Mouse (Mus musculus) retina, adult 2 months (tissue): ENCODE measurements around the gene Herc2.

Source experiments
- DNase-seq: peaks from one replicate; pipeline ENCODE4 v3.0.0-alpha.2; 2012; ENCODE audit warnings: low read depth, low spot score

Gene Herc2

DNA sequence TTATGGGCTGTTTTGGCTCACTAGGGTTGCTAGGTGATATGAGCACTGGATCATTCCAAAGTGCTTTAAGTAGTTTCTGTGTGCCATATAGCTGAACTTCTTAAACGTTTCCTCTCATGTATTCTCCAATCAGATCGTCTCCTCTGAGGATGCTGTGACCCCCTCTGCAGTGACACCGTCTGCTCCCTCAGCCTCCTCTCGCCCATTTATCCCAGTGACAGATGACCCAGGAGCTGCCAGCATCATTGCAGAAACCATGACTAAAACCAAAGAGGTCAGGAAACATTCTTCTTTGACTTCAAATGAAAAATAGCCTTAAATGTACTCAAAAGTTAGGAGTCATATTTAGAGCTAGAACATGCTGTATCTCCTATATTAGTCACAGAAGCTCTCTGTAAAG, 141.7 kb downstream of the Herc2 start:
- DNase-seq: no peak

DNA sequence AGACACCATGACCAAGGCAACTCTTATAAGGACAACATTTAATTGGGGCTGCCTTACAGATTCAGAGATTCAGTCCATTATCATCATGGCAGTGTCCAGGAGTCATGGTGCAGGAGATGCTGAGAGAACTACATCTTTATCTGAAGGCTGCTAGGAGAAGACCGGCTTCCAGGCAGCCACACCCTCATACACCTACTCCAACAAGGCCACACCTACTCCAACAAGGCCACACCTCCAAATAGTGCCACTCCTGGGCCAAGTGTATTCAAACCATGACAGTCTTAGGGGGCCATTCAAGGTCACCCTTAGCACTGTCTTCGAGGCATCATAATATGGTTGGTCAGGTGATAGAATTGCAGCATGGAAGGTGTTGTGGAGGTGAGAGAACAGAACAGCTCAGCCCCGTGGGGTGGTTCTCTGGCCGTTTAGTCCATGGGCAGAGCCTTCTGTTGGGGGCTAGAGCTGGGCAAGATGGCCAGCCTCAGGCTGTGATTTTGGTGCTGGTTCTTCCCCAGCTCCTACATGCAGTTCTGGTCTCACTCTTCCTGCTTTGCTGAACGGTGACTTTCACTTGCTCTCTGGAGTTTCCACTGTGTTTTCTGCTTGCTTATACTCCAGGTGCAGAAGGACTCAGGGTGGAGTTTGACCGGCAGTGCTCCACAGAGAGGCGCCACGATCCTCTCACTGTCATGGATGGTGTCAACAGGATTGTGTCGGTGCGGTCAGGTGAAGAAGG, 151.7 kb downstream of the Herc2 start:
- DNase-seq: no peak

DNA sequence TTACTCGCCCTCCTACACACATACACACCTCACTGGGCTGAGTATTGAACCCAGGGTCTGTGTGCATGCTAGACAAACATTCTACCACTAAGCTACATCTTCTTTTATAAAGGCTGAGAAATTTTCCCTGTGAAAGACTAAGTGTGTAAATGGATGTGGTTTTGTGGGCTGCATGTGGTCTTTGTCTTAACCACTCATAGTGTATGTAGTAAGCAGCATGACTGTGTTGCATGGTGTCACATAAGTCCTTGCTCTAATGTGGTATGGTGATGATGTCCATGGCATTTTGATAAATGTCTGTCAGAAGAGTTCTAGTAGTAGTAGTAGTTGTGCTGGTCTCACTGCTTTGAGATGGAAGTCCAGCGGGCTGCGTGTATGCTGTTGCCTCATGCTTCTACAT, 152.8 kb downstream of the Herc2 start:
- DNase-seq: no peak

DNA sequence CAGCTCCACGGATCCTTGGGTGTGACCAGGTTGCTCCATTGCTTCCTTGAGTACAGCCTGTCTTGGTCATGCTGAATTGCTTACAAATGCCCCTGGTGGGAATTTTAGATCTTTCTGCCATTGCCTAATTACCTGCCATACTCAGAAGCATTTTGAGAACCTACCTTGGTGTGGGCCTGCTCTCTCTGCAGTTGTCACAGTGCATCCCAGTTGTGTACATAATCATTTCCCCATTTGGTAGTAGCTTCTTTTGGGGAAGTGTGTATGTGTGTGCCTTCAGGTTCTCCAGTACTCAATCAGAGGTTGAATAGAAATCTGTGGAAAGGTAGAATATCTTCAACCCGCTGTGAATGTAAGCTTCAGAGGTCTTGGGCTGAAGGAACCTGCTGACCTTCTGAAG, 153.3 kb downstream of the Herc2 start:
- DNase-seq: no peak

DNA sequence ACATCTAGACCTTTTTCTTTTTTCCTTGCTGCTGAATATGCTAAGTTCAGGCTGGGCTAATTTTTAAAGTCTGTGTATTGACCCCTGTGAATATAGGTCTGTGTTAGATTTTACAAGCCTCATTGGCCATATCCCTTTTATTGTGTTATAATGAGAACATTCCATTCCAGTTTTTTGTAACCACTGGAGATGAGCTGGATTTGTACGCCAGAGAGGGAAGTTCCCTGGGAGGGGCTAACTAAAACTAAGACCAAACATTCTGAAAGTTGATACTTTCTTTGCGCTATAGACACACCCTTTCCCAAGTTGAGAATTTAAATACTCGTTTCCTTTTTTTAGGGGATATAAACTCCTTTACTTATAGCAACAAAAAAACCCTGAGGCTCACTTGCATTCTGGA, 154.9 kb downstream of the Herc2 start:
- DNase-seq: no peak

DNA sequence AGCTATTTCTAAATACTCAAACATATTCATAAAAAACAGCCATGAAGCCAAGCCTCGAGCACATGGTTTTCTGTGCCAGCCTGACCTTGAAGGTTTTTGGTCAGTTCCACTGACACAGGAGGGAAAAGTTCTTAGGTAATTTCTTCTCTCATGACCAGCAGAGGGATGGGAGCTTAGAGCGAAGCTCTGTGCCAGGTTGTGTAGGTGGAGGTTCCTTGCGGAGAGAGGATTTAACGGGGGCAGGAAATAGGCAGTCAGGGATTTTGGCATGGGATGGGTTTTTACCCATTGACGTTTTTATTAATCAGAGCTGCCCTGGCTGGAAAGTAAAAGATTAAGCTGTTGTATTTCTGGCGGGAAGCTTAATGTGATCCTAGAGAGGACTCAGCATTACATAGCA, 170.8 kb downstream of the Herc2 start:
- no peak for DNase-seq

DNA sequence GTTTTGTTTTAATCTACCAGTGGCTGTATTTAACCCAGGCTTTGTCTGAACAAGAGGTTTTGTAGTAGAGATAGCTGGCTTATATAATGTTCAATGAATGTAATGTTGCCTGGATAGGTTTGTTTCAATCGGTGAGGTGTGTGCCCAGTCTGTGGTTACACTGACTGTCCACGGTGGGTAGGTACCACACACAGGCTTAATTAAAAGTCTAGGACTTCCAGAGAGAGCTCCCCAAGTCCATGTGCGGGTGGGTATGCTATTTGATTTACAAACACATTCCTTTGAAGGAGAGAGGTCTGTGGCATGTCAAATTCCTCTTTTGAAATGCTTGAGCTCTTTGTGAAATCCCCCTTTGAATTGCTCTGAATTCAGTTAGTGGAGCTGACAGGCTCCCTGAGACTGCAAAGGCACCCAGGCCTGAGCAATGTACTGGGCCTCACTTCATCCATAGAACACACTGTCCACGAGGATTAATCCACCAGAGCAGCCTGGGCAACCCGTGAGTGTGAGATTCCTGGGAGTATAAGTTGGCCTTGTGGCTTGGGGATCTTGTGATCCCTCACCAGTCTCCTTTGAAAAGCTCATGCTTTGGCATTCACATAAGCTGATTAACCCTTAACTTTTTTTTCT, 185.9 kb downstream of the Herc2 start:
- no peak for DNase-seq

DNA sequence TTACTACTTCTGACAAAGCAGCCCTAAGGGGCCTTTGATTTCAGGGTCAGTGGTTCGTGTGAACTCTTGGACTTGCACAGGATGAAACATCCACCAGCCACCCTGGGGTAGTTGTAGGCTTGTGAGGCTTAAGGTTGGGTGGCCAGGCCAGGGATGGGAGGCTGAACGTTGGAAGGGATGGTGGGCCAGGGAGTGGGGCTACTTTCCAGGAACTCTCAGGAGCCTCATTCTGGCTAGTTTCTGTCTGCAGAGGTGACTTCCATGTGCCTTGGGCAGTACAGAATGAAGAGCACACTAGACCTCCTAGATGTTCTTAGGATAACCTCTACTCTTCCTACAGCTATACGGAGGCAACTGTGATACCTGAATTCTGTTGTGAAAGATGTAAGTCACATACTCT, 186.6 kb downstream of the Herc2 start:
- DNase-seq: no peak

DNA sequence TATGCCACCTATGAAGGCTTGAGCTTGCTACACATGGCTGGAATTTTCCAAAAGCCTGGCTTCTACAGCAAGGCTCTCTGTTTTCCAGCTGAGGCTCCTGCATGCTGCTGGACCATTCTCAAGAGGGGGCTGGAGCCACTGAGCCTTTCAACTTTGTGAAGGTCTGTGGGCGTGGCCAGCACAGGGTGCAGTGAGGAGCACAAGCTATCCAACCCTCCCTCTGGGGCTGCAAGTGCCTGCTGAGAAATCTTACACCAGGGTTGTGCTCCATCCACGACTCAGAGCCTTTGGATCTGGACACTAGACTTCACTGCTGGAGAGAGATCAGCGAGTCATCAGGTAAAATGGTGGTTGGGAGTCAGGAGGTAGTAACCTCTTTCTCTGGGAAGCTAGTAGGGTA, 189.5 kb downstream of the Herc2 start, which contains the start of gene Oca2:
Oca2 (plus strand) TSS at position 218 of the 400 bp plus-strand sequence.
- DNase-seq: no peak

DNA sequence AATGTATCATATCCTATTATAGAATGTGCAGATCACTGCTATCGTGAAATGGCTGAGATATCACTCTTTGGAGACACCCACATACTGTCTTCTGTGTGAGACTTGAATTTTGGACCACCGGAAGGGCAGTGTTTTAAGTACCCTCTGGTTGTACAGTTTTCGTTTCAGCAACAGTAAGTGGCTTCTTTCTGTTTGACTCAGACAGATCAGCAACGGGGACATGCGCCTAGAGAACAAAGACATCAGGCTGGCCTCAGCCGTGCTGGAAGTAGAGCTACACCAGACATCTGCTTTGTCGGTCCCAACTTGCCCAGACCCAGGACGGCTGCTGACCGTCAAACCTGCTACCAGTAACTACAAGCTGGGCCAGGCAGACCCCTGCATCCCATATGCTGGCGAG, 204.6 kb downstream of the Herc2 start:
- DNase-seq: no peak

DNA sequence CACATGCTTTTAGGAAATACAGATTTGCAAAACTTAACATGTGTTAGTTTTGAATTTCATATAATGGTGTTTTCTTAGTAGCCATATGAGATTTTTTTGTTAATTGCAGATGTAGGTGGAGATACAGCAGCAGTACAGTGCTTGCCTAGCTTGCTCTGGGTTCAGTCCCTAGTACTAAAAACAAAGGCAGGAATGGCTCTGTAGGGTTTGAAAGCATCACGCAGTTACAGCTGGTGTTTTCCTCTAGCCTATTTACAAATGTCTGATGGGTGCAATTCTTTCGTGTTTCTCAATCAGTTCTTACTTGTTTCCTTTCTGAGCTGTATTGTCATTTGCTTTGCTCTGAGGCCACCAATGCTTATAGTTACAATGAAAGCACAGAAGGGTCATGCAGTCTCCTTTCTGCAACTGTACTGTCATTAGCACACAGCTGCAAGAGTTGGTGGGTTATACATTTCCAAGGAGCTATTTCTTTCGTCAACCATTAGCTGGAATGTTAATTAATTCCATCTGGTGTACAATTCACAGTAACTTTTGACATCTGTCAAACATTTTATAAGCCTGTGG, 208.0 kb downstream of the Herc2 start:
- no peak for DNase-seq

DNA sequence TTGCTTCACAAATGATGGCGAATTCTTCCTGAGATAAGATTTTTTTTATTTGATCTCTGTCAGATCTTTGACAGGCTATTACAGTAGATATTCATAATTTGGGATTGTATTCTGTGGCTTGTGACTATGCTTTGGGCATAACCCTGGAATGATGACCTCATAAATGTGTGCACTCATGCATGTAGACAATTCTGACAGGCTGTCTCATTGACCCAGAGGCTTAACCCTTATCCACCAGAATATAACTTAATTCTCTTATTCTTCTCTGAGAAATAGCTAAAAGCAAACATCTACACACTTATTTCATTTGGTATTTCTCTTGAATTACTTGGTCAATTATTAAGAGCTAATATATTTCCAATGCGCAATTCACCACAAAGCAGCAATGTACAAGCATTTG, 227.5 kb downstream of the Herc2 start:
- no peak for DNase-seq
